Mouse (Mus musculus) embryo, embryonic 10.5 days (tissue): ENCODE data around the gene Nit1.
A peak's percentile ranks its signal among the peaks of the same experiment; 100 is the strongest.

Experiments
- DNase-seq: peaks from one replicate; pipeline ENCODE4 v3.0.0-alpha.2; 2015; ENCODE audit warnings: low spot score

Nit1 gene

DNA sequence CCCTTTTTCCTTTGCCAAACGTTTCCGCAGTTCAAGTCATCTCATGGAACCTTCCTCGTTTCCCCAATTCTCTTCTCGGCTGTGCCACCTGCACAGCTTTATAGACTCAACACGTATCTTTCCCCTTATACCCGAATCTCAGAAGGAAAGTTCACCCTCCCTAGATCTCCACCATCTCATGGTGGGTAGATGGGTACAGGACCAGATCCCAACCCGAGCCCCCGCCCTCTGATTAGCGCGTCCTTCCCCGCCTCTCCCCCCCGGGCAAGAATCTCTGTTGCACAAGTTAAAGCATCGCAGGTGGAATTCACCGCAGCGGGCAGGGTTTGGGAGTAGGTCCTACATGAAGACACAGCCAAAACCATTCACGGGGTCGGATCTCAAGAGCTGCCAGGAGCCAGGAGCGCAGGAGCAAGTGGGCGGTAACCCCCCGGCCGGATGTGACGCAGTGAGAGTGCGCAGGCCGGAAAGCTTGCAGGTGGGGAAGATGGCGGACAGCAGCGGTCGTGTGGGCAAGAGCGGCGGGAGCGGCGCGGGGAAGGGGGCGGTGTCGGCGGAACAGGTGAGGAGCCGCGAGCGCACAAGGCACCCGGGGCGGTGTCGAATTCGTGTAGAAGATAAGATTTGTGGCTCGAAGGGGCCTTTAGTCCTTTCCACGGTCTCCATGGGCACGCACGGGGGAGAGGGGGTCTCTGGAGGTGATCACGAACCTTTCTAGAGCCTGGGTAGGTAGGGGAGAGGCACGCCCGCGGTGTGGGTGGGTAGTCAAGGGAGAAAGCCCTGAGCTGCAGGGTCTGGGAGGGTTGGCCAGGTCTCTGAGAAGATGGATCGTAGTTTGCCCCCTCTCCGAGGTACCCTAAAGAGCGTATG lies at the start of gene Nit1, which contains the start of gene Pfdn2:
Nit1 (minus strand) TSS at position 422 of the 870 bp plus-strand sequence.
Pfdn2 (plus strand) TSS at position 446 of the 870 bp plus-strand sequence.
- DNase-seq, result peak; percentile 95

DNA sequence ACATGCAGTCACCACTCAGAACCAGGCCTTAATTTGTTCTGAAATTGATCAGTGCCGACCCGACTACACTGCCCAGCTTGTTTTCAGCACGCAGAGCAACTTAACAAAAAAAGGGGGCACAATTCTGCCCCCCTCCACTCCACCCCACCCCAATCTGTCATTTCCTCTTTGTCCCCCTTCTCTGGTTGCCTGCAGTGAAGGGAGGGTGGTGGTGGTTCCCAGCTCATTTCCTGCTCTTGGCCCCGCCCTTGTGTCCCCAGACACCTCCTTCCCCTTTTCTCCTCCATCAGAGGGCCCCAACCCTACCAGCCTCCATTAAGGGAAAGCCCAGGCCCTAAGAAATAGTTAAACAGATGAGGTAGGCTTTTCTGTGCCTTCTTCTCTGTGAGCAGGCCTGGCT lies 44.7 kb upstream of the Nit1 start:
- DNase-seq, result no peak

DNA sequence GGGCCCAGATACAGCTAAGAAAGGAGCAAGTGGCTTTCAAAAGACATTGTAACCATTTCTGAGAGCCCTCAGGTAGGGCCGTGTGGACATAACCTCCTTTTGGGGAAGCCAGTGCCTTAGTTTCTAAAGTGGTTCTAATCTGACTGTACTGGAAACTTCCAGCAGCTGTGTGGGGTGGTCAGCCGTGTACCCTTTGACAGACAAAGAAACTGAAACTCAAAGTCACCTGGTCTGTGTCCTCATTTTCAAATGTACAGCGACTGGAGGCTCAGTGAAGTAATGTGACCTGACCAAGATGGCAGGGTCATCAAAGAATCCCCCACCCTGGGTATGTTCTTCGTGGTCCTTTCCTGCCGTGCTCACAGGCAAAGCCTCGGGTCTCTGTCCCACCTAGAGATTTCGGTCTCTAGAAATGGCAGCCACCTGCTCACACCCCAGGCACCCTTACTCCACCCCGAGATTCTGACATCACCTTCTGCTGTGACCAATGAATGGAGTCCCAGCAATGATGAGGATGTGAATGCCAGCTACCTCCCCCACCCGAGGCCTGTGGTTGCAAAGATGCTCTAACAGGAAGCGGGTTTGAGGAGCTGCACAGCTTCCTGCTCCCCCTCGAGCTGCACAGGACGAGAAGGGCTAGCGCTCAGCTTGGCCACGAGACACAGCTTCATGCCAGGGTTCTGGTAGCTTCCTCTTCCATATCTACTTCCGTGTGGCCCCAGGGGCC lies 43.1 kb upstream of the Nit1 start, which contains the start of gene Arhgap30:
Arhgap30 (plus strand) TSS at position 579 of the 727 bp plus-strand sequence.
- no peak for DNase-seq

DNA sequence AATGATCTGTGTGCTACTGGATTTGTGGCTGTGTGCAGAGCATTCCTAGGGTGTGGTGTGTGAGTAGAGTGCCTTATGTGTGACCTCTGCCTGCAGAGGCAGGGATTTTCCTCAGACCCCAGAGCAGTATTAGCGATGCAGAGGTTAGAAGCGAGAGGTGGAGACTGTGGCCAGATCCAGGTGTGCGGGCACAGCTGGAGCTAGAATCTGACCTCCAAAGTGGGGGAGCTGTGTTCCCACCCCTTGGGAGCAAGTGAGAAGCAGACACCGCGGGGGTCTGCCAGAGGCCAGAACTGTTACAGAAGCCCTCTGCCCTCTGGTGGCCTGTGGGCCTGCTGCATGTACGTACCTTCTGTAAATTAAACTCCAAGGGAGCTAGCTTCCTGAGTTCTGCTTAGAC lies 41.7 kb upstream of the Nit1 start:
- peak; percentile 72 for DNase-seq

DNA sequence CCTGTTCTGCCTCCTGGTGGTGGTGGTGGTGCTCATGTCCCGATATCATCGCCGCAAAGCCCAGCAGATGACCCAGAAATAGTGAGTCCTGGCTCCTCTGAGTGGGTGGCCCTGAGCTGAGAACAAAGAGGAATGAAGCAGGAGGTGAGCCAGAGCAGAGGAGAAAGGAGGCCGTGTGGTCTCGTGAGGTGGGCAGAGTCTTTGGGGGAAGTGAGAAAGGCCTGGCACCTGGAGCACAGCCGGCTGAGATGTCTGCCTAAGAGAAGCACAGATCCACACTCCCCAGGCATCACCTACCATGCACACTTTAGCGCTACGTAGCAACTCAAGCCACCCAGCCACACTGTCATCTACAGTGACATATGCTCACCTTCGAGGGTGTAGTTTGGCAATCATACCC lies 39.7 kb upstream of the Nit1 start:
- DNase-seq, result no peak

DNA sequence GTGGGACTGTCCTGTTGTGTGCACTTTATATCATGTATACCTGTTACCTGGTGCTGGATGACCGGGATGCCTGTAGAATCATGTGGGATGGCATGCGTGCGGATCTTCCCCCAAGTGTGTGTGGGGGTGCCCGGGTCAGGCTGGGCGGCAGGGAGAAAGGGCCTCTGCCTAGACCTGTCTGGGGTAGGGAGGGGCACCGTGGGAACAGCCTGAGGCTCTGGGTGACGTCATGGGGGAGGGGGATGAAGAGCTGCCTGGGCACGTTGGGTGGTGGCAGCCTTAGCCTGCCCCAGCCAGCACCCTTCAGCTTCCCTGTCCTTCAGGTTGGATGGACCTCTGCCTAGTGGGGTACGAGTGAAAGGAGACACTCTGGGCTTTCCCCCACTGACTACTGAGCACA lies 38.9 kb upstream of the Nit1 start:
- no peak for DNase-seq

DNA sequence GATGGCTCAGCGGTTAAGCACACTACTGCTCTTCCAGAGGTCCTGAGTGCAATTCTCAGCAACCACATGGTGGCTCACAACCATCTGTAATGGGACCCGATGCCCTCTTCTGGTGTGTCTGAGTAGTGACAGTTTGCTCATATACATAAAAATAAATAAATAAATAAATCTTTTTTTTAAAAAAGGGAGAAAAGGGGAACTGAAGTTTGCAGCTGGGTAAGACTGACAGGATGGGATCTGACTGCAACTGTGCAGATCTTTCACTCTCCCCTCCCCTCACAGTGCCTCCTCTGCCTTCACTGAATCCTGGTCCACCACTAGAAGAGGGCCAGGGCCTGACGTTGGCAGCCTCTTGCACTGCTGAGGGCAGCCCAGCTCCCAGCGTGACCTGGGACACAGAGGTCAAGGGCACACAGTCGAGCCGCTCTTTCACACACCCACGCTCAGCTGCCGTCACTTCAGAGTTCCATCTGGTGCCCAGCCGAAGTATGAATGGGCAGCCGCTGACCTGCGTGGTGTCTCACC lies 36.7 kb upstream of the Nit1 start:
- no peak for DNase-seq

DNA sequence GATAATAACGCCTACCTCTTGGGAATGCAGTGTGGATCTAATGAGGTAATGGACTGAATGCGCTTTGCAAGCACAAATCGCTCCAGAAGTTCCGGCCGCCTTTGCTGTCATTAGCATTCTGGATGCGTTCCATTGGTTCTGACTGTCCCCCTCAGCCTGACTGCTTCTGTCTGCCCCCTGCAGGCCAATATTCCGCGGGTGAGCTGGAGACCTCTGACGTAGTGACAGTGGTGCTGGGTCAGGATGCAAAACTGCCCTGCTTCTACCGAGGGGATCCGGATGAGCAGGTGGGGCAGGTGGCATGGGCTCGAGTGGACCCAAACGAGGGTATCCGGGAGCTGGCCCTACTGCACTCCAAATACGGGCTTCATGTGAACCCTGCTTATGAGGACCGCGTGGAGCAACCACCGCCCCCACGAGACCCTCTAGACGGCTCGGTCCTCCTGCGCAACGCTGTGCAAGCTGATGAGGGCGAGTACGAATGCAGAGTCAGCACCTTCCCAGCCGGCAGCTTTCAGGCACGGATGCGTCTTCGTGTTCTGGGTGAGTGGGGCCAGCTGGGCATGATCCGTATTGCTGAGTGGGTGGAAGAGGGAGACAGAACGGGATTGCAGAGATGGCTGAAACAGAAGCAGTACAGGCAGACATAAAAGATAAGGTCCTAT lies 34.6 kb upstream of the Nit1 start:
- peak; percentile 85 for DNase-seq

GRCm38 (mm10) chr1:171378298-171378697 lies 32.9 kb upstream of the Nit1 start:
- DNase-seq, result no peak

- DNase-seq, result no peak
Measured at GRCm38 (mm10) chr1:171375646-171376097, 30.2 kb upstream of the Nit1 start.

DNA sequence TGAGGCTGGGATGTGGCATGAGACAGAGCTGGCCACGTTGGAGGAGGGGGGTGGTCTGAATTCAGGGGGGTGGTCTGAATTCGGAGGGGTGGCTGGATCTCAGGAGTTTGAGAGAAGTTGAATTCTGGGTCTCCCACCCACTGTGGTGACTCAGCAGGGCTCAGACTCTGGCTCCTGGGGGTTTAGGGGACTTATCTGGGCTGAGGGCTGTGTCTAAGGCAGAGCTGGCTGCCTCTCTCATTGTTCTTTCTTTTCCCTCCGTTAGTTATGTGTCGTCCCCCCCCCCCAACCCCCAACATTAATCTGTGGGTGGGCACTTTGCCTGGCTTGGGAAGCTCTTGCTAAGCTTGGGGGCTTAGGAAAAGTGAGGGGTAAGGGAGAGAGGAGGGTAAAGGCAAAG lies 28.5 kb upstream of the Nit1 start:
- no peak for DNase-seq

- no peak for DNase-seq
Measured at GRCm38 (mm10) chr1:171372880-171373279, 27.4 kb upstream of the Nit1 start.

- no peak for DNase-seq
Measured at GRCm38 (mm10) chr1:171369845-171370556, 24.6 kb upstream of the Nit1 start, which contains the start of gene Nectin4. Gene Nectin4 (plus strand): TSS chr1:171370099.

GRCm38 (mm10) chr1:171365934-171366333 lies 20.5 kb upstream of the Nit1 start:
- no peak for DNase-seq

DNA sequence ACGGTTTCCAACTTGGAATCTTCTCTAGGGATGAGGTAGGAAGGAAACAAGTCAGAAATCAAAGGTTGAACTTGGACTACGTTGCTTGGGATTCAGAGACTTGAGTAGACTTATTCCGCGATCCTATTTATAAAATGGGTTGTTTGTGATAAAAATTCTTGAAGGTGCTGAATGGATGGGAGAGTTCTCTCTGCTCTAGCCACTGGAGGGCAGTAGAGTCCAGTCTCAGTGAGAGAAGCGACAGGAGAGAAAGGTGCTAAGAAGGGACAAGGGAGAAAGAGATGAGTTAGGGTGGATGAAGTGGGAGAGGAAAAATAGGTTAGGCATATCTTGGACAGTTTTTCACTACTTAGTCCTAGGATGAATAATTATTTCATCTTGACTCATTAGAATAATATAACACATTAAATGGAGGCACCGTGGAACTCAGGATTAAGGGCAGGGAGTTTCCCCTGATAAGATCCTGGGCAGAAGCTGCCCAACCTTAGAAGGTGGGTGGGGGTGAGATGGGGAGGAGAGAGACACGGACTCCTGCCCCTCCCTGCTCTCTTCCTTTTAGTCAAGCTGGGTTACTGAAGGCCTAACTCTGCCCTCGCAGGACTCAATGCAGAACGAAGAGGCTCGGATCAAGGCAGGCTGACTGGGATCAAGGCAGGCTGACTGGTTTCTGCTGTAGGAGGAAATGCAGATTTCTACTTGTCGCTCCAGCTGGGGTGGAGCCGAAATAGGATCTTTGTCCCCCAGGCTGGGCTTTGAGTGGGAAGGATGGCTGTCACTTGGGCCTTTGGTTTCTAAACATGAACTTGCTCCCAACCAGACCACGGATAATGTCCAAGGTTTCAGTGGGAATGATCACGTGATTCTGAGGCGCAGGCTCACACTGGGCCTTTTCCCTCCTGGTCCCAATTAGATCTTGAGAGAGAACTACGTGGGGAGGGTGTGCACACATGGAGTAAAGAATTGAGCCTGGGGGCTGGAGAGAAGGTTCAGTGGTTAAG lies 16.0 kb upstream of the Nit1 start:
- DNase-seq, result peak; percentile 92

- peak; percentile 98 for DNase-seq
Measured at GRCm38 (mm10) chr1:171360656-171361055, 15.2 kb upstream of the Nit1 start, which contains the start of gene Klhdc9. Gene Klhdc9 (minus strand): TSS chr1:171360798.

DNA sequence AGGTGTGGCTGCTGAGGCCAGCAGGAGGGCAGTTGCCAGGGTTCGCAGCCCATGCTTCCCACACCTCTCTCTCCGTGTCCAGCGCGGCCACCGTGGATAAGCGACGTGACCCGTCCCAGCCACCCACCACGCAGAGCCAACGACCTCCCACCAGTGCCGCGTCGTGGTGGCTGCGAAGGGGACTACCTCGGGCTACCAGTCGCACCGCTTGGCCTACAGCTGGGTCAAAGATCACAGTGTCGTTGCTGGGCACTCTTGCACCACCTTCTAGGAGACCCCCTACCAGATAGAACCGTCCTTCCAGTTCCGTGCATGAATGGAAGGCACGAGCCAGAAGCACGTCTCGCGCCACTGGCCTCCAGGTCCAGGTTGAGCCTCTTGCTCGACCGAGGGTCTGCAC lies 14.8 kb upstream of the Nit1 start:
- no peak for DNase-seq

- peak; percentile 67 for DNase-seq
Measured at GRCm38 (mm10) chr1:171358421-171358820, 13.0 kb upstream of the Nit1 start.

- DNase-seq, result no peak
Measured at GRCm38 (mm10) chr1:171356814-171357213, 11.4 kb upstream of the Nit1 start.

DNA sequence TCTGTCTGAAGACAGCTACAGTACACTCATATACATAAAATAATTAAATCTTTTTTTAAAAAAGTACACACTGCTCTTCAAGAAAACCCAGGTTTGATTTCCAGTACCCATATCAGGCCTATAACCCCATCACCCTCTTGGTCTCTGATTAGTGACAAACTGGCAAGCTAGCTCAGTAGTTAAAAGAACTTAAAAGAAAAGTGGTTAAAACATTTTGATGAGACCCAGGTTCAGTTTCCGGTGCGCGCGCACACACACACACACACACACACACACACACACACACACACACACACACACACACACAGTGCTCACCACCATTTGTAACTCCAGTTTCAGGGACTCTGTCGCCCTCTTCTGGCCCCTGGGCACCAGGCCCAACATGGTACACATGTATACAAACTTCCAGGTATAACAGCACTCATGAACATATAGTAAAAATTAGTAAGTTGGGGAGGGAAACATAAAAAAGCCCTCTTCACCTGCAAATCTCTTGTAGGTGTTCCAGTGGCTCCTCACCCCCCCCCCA lies 10.4 kb upstream of the Nit1 start:
- DNase-seq, result no peak
